Mouse (Mus musculus) intestine, postnatal 0 days (tissue): ENCODE results near the gene Lsm4. TPM values are rescaled to one million over a fixed set of nuclear protein-coding genes. Genes with fewer than 3 reads are reported as not detected.

Experiments used
- ATAC-seq: fragments of 200-750 bp; cut with Nextera tagmentation; 2 replicates; pipeline ENCODE4 v1.8.0; 2017; ENCODE audit warnings: mild to moderate bottlenecking, moderate TSS enrichment, moderate library complexity
- H3K27ac ChIP-seq: fragments of 300-500 bp; sonication (generic); 2 replicates; pipeline ENCODE4 v1.5.1; 2014; ENCODE audit warnings: mild to moderate bottlenecking, low read depth, low read length, moderate library complexity
- H3K27me3 ChIP-seq: fragments of 300-500 bp; sonication (generic); replicated peaks from 2 replicates; pipeline ENCODE4 v1.6.1; 2014; ENCODE audit warnings: low read length, mixed read lengths; ENCODE audit not compliant: control insufficient read depth, insufficient read depth
- H3K36me3 ChIP-seq: fragments of 300-500 bp; sonication (generic); 2 replicates; pipeline ENCODE4 v1.6.1; 2014; ENCODE audit warnings: mild to moderate bottlenecking, moderate library complexity; ENCODE audit not compliant: control insufficient read depth, insufficient read depth
- H3K4me1 ChIP-seq: fragments of 300-500 bp; sonication (generic); replicated peaks from 2 replicates; pipeline ENCODE4 v1.6.1; 2014; ENCODE audit warnings: antibody characterized with exemption, low read length, mixed read lengths; ENCODE audit not compliant: control insufficient read depth, insufficient read depth
- H3K4me2 ChIP-seq: fragments of 300-500 bp; sonication (generic); replicated peaks from 2 replicates; pipeline ENCODE4 v1.6.1; 2014; ENCODE audit warnings: low read depth, mild to moderate bottlenecking, moderate library complexity
- H3K4me3 ChIP-seq: fragments of 300-500 bp; sonication (generic); 2 replicates; pipeline ENCODE4 v1.5.1; 2014; ENCODE audit warnings: low read depth, low read length
- H3K9ac ChIP-seq: fragments of 300-500 bp; sonication (generic); 2 replicates; pipeline ENCODE4 v1.6.1; 2014; ENCODE audit warnings: mild to moderate bottlenecking, low read depth, low read length
- H3K9me3 ChIP-seq: fragments of 300-500 bp; sonication (generic); 2 replicates; pipeline ENCODE4 v1.6.1; 2016; ENCODE audit warnings: mixed run types; ENCODE audit not compliant: control insufficient read depth
- CTCF ChIP-seq: sonication (generic); IDR thresholded peaks from 2 replicates; pipeline ENCODE4 v1.5.1; 2016; ENCODE audit warnings: low read depth, mild to moderate bottlenecking, control low read depth, antibody characterized with exemption, moderate library complexity
- WGBS: fragments of 180-500 bp; shearing (Covaris S2); extraction: QIAGEN DNeasy Blood & Tissue Kit; methylation state at CpG from one replicate; pipeline ENCODE4 v1.1.7; 2014; 5-methylcytosine and 5-hydroxymethylcytosine counted together
- polyA plus RNA-seq: library from polyadenylated mRNA; unstranded; fragments of >200 nt; fragmentation: Nextera tagmentation; extraction: Ambion mirVana; gene quantifications from 2 replicates; pipeline ENCODE4 v1.2.1, GENCODE M21; 2015

Lsm4 gene
- polyA plus RNA-seq, 1 experiment from 2014 or later: 182 TPM

DNA sequence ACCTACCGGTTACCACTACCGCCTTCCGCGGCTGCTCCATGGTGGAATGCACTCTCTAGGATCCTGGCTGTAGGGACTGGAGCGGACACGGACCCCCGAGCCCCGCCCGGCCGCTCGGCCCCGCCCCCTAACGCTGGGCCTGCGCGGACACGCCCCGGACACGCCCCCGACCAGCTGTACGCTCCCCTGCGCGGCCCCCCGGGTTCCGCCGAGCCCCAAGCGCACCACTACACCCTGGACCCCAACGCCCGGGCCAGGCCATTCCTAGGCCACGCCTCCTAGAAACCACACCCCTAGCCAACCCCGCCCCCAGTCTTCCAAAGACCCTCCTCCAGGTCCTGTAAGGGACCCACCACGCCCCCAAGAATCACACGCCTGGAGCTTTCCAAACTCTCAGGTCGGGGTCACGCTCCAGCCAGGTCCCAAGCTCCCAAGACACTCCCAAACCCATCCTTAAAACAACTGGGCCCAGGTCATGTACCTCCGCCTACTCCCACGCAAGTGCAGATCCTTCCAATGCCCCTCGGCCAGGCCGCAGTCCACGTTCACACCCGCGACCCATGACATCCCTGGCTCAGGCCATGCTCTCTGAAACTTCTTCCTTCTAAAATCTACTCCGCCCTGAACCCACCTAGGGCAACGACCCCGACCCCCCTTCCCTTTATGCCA, 13.3 kb upstream of the Lsm4 start:
- Histone ChIP-seq H3K4me3 (peak overlapping the region; percentile 85), H3K27me3 (no peaks in the 10 kb centered on the region), H3K36me3 (peaks cover 24% of the 10 kb centered on the region), H3K4me2 (peak overlapping the region; percentile 92), H3K9me3 (no peaks in the 10 kb centered on the region), H3K27ac (peak overlapping the region; percentile 91), H3K4me1 (no peaks in the 10 kb centered on the region), H3K9ac (peak overlapping the region; percentile 82)
- peak; percentile 88 for ATAC-seq
- TF ChIP-seq CTCF: no peak
- 1% methylated on average over 44 of the region's 44 CpGs for WGBS

DNA sequence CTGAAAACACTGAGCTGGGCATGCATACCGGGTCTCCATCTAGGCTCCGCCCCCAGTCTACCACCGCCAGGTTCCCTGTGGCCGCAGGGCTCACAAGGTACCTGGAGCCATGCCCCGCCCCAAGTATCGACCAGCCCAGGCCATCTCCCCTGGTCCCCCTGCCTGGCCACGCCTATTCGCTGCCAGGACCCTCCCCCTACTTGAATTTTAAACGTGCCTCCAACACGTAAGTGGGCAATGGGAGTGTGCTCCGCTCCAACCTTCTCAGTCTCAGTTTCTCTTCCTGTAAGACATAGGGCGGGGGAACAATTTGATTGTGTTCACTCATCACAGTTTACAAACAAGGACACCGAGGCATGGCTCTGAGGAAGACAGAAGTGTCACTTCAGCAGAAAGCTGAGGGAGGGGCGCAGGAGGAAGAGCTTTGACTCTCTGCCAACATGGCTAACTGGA, 12.7 kb upstream of the Lsm4 start, which contains the start of gene Pgpep1:
Pgpep1 (minus strand) TSS at position 116 of the 453 bp plus-strand sequence.
- Histone ChIP-seq H3K4me3 (peak within 1 kb of the TSS; percentile 85), H3K4me1 (no peaks in the 10 kb centered on the region), H3K27me3 (no peaks in the 10 kb centered on the region), H3K27ac (peak within 1 kb of the TSS; percentile 91), H3K4me2 (peak within 1 kb of the TSS; percentile 92), H3K36me3 (peaks cover 19% of the 10 kb centered on the region), H3K9ac (peak within 1 kb of the TSS; percentile 82), H3K9me3 (no peaks in the 10 kb centered on the region)
- ATAC-seq: peak; percentile 29
- no peak for TF ChIP-seq CTCF
- WGBS: under 1% methylated on average over 14 of the region's 14 CpGs

DNA sequence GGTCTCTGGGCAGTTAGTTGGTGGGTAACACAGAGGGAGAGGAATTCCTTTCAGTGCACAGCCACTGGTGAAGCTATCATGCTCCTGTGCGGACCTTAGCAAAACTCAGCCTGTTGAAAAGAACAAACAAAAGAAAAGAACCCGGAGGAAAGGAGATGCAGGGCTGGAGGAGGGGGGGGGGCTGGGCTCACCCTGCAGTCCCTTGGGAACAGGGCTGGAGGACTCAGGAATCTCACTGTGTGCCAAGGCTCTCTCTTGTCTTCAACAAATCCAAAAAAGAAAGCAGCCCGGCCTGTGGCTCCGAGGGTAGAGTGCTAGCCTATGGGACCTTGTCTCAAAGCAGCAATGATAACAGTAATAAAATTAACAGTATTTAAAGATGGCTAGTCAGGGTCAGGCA, 9.4 kb upstream of the Lsm4 start:
- WGBS: 30% methylated on average over 4 of the region's 4 CpGs
- no peak overlapping the region for H3K9ac ChIP-seq
- ATAC-seq: no peak

DNA sequence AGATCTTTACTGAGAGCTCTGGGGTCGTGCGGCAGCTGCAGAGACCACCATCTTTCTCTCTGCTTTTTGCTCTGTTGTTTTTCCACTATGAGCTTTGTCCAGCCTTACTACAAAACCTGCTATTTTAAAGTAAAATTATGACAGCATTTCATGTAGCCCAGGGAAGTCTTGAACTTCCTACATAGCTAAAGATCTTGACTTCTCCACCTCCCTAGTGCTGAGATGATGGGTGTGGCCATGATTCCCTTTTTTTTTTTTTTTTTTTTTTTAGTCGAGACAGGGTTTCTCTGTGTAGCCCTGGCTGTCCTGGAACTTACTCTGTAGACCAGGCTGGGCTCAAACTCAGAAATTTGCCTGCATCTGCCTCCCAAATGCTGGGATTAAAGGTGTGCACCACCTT, 8.4 kb upstream of the Lsm4 start:
- no peak overlapping the region for H3K27ac ChIP-seq

More for the DNA sequence above, 9.4 kb upstream of the Lsm4 start:
- no peaks in the 10 kb centered on the region for H3K27me3 ChIP-seq
- no peak for TF ChIP-seq CTCF
- H3K27ac ChIP-seq: no peak overlapping the region
- no peak overlapping the region for H3K4me2 ChIP-seq
- no peaks in the 10 kb centered on the region; the same call in 1 of the 2 replicates for H3K4me1 ChIP-seq
- H3K36me3 ChIP-seq: no peaks in the 10 kb centered on the region
- H3K9me3 ChIP-seq: no peaks in the 10 kb centered on the region
- no peak overlapping the region for H3K4me3 ChIP-seq

DNA sequence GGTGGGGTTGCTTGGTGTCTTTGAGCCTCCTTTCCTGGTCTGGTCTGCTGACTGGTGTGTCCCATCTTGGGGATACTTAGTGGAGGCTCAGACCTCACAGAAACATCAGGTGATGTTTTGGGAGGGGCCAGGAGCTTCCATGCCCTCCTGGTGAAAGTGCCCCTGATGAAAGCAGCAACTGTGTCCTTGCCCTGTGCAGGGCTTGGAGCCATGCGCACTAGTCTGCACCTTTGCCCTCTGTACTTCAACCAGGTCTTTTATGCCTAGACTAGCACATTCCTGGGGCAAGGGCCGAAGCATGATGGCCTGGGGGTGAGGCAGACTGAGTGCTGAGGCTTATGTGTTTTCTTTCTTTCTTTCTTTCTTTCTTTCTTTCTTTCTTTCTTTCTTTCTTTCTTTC, 7.4 kb upstream of the Lsm4 start:
- peak overlapping the region; percentile 15; the same call in 1 of the 2 replicates for H3K27ac ChIP-seq
- no peaks in the 10 kb centered on the region for H3K27me3 ChIP-seq
- no peaks in the 10 kb centered on the region for H3K36me3 ChIP-seq
- H3K4me1 ChIP-seq: no peaks in the 10 kb centered on the region; the same call in 1 of the 2 replicates
- peak; percentile 87 for ATAC-seq
- no peak overlapping the region for H3K9ac ChIP-seq
- no peak overlapping the region for H3K4me3 ChIP-seq
- H3K9me3 ChIP-seq: no peaks in the 10 kb centered on the region
- 32% methylated on average over 2 of the region's 2 CpGs for WGBS
- H3K4me2 ChIP-seq: no peak overlapping the region
- no peak for TF ChIP-seq CTCF

More for the DNA sequence above, 8.4 kb upstream of the Lsm4 start:
- H3K4me2 ChIP-seq: no peak overlapping the region
- no peak for ATAC-seq
- H3K9ac ChIP-seq: no peak overlapping the region
- TF ChIP-seq CTCF: no peak
- H3K36me3 ChIP-seq: no peaks in the 10 kb centered on the region
- H3K27me3 ChIP-seq: no peaks in the 10 kb centered on the region
- WGBS: 69% methylated on average over 3 of the region's 3 CpGs
- H3K9me3 ChIP-seq: no peaks in the 10 kb centered on the region
- no peak overlapping the region for H3K4me3 ChIP-seq
- no peaks in the 10 kb centered on the region; the same call in 1 of the 2 replicates for H3K4me1 ChIP-seq

DNA sequence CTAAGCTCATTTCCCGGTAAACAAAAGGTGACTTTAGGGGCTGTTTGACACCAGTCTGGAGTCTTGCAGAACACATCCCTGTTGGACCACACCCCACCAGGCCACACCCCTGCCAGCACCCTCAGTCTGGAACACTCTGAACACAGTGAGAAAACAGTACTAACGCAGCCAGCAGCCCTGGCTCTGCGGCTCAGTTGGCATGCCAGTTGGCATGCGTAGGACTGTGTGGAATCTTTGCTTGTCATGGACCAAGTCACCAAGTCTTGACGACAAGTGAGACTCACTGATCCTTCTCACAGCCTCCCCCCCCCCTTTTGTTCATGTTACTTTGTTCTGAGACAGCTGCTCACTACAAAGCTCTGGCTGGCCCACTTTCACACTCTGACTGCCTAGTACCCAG, 6.0 kb upstream of the Lsm4 start:
- no peaks in the 10 kb centered on the region for H3K36me3 ChIP-seq
- no peak for TF ChIP-seq CTCF
- ATAC-seq: peak; percentile 25; the same call in 1 of the 2 replicates
- H3K9me3 ChIP-seq: no peaks in the 10 kb centered on the region
- H3K9ac ChIP-seq: no peak overlapping the region
- no peak overlapping the region for H3K4me3 ChIP-seq
- no peaks in the 10 kb centered on the region for H3K27me3 ChIP-seq
- no peaks in the 10 kb centered on the region; the same call in 1 of the 2 replicates for H3K4me1 ChIP-seq
- 48% methylated on average over 5 of the region's 5 CpGs for WGBS
- H3K4me2 ChIP-seq: no peak overlapping the region
- H3K27ac ChIP-seq: no peak overlapping the region
